Mouse (Mus musculus): ENCODE measurements around the gene Abcb6. TPM values are rescaled to one million over a fixed set of nuclear protein-coding genes. Genes with fewer than 3 reads are reported as not detected.

Gene Abcb6
- polyA plus RNA-seq, 1 experiment from 2014 or later = 17.1 TPM

GRCm38 (mm10) chr1:75222926-75223325 is 42.7 kb upstream of the Abcb6 start:
- no peaks in the 10 kb centered on the region; the same call in 1 of the 2 replicates for H3K4me1 ChIP-seq (replicated peaks; ENCODE audit: control insufficient read depth, insufficient read depth, low read length)
- H3K36me3 ChIP-seq (ENCODE audit: control insufficient read depth, insufficient read depth) = no peaks in the 10 kb centered on the region
- WGBS = 77% methylated on average over 6 of the region's 6 CpGs
- peaks cover 15% of the 10 kb centered on the region; the same call in 1 of the 2 replicates for H3K27me3 ChIP-seq (replicated peaks; ENCODE audit: control insufficient read depth, insufficient read depth, low read length)
- no peaks in the 10 kb centered on the region for H3K9me3 ChIP-seq (ENCODE audit: control insufficient read depth)
- H3K4me3 ChIP-seq (ENCODE audit: low read depth, low read length) = no peak overlapping the region
- no peak for TF ChIP-seq CTCF (IDR thresholded peaks at IDR 0.05; ENCODE audit: low read depth)
- no peak overlapping the region for H3K9ac ChIP-seq (ENCODE audit: low read depth, low read length)
- no peak for ATAC-seq
- no peak overlapping the region for H3K4me2 ChIP-seq (replicated peaks; ENCODE audit: low read depth)
- H3K27ac ChIP-seq (ENCODE audit: low read depth, low read length) = no peak overlapping the region

GRCm38 (mm10) chr1:75221538-75221937 is 41.3 kb upstream of the Abcb6 start:
- H3K9me3 ChIP-seq (ENCODE audit: control insufficient read depth) = no peaks in the 10 kb centered on the region
- H3K27me3 ChIP-seq (replicated peaks; ENCODE audit: control insufficient read depth, insufficient read depth, low read length) = peaks cover 15% of the 10 kb centered on the region; the same call in 1 of the 2 replicates
- no peak overlapping the region for H3K4me3 ChIP-seq (ENCODE audit: low read depth, low read length)
- WGBS = 77% methylated on average over 3 of the region's 3 CpGs
- H3K9ac ChIP-seq (ENCODE audit: low read depth, low read length) = no peak overlapping the region
- no peak overlapping the region for H3K4me2 ChIP-seq (replicated peaks; ENCODE audit: low read depth)
- no peak for TF ChIP-seq CTCF (IDR thresholded peaks at IDR 0.05; ENCODE audit: low read depth)
- no peak overlapping the region for H3K27ac ChIP-seq (ENCODE audit: low read depth, low read length)
- H3K36me3 ChIP-seq (ENCODE audit: control insufficient read depth, insufficient read depth) = no peaks in the 10 kb centered on the region
- ATAC-seq = no peak
- no peaks in the 10 kb centered on the region; the same call in 1 of the 2 replicates for H3K4me1 ChIP-seq (replicated peaks; ENCODE audit: control insufficient read depth, insufficient read depth, low read length)

- Histone ChIP-seq H3K4me1 (replicated peaks; ENCODE audit: control insufficient read depth, insufficient read depth, low read length) (no peaks in the 10 kb centered on the region; the same call in none of the 2 replicates), H3K27me3 (replicated peaks; ENCODE audit: control insufficient read depth, insufficient read depth, low read length) (peaks cover 15% of the 10 kb centered on the region; the same call in 1 of the 2 replicates), H3K4me2 (replicated peaks; ENCODE audit: low read depth) (peak within 1 kb of the TSS; percentile 100), H3K27ac (ENCODE audit: low read depth, low read length) (peak within 1 kb of the TSS; percentile 23), H3K36me3 (ENCODE audit: control insufficient read depth, insufficient read depth) (peaks cover 7% of the 10 kb centered on the region; the same call in 1 of the 2 replicates), H3K9ac (ENCODE audit: low read depth, low read length) (peak within 1 kb of the TSS; percentile 41), H3K9me3 (ENCODE audit: control insufficient read depth) (no peaks in the 10 kb centered on the region), H3K4me3 (ENCODE audit: low read depth, low read length) (peak within 1 kb of the TSS; percentile 44)
- 3% methylated on average over 34 of the region's 34 CpGs for whole genome bisulfite sequencing
- TF ChIP-seq CTCF (IDR thresholded peaks at IDR 0.05; ENCODE audit: low read depth) = peak; percentile 51
- ATAC-seq = peak; percentile 38
These were observed 39.3 kb upstream of the Abcb6 start, which contains the start of gene Tuba4a for GRCm38 (mm10) chr1:75219531-75219930. Tuba4a (minus strand) TSS chr1:75219865.

GRCm38 (mm10) chr1:75219078-75219477 is 38.9 kb upstream of the Abcb6 start:
- H3K9ac ChIP-seq (ENCODE audit: low read depth, low read length) = peak overlapping the region; percentile 41
- H3K4me1 ChIP-seq (replicated peaks; ENCODE audit: control insufficient read depth, insufficient read depth, low read length) = peaks cover 4% of the 10 kb centered on the region
- no peaks in the 10 kb centered on the region for H3K9me3 ChIP-seq (ENCODE audit: control insufficient read depth)
- no peak for TF ChIP-seq CTCF (IDR thresholded peaks at IDR 0.05; ENCODE audit: low read depth)
- ATAC-seq = peak; percentile 88
- WGBS = under 1% methylated on average over 24 of the region's 24 CpGs
- peaks cover 11% of the 10 kb centered on the region; the same call in 1 of the 2 replicates for H3K36me3 ChIP-seq (ENCODE audit: control insufficient read depth, insufficient read depth)
- peaks cover 15% of the 10 kb centered on the region; the same call in 1 of the 2 replicates for H3K27me3 ChIP-seq (replicated peaks; ENCODE audit: control insufficient read depth, insufficient read depth, low read length)
- peak overlapping the region; percentile 100 for H3K4me2 ChIP-seq (replicated peaks; ENCODE audit: low read depth)
- H3K27ac ChIP-seq (ENCODE audit: low read depth, low read length) = peak overlapping the region; percentile 23
- peak overlapping the region; percentile 44 for H3K4me3 ChIP-seq (ENCODE audit: low read depth, low read length)

- Histone ChIP-seq H3K9ac (ENCODE audit: low read depth, low read length) (peak overlapping the region; percentile 35), H3K27ac (ENCODE audit: low read depth, low read length) (peak overlapping the region; percentile 23), H3K27me3 (replicated peaks; ENCODE audit: control insufficient read depth, insufficient read depth, low read length) (peaks cover 15% of the 10 kb centered on the region; the same call in 1 of the 2 replicates), H3K4me1 (replicated peaks; ENCODE audit: control insufficient read depth, insufficient read depth, low read length) (peaks cover 11% of the 10 kb centered on the region), H3K36me3 (ENCODE audit: control insufficient read depth, insufficient read depth) (peaks cover 18% of the 10 kb centered on the region), H3K4me3 (ENCODE audit: low read depth, low read length) (peak overlapping the region; percentile 44), H3K9me3 (ENCODE audit: control insufficient read depth) (no peaks in the 10 kb centered on the region), H3K4me2 (replicated peaks; ENCODE audit: low read depth) (peak overlapping the region; percentile 100)
- WGBS = 1% methylated on average over 38 of the region's 38 CpGs
- peak; percentile 29; the same call in 1 of the 2 replicates for ATAC-seq
- no peak for TF ChIP-seq CTCF (IDR thresholded peaks at IDR 0.05; ENCODE audit: low read depth)
These were observed 38.2 kb upstream of the Abcb6 start for GRCm38 (mm10) chr1:75218227-75219001.

GRCm38 (mm10) chr1:75217893-75218226 is 37.7 kb upstream of the Abcb6 start:
- Histone ChIP-seq H3K9ac (ENCODE audit: low read depth, low read length) (no peak overlapping the region), H3K4me2 (replicated peaks; ENCODE audit: low read depth) (peak overlapping the region; percentile 100), H3K4me3 (ENCODE audit: low read depth, low read length) (peak overlapping the region; percentile 44), H3K27me3 (replicated peaks; ENCODE audit: control insufficient read depth, insufficient read depth, low read length) (peaks cover 15% of the 10 kb centered on the region; the same call in 1 of the 2 replicates), H3K4me1 (replicated peaks; ENCODE audit: control insufficient read depth, insufficient read depth, low read length) (peaks cover 11% of the 10 kb centered on the region), H3K36me3 (ENCODE audit: control insufficient read depth, insufficient read depth) (peaks cover 20% of the 10 kb centered on the region), H3K9me3 (ENCODE audit: control insufficient read depth) (no peaks in the 10 kb centered on the region), H3K27ac (ENCODE audit: low read depth, low read length) (no peak overlapping the region)
- no peak for ATAC-seq
- WGBS = 2% methylated on average over 6 of the region's 6 CpGs
- TF ChIP-seq CTCF (IDR thresholded peaks at IDR 0.05; ENCODE audit: low read depth) = no peak
